Mouse (Mus musculus) thymus, adult 2 months (tissue): ENCODE results near the gene Pgm2. TPM values are rescaled to one million over a fixed set of nuclear protein-coding genes. Genes with fewer than 3 reads are reported as not detected.

Experiments used
- DNase-seq: peaks from one replicate; pipeline ENCODE4 v3.0.0; 2021
- H3K27ac ChIP-seq: fragments of 200-500 bp; 2 replicates; pipeline ENCODE4 v1.5.1; 2012; ENCODE audit warnings: low read length, control low read depth; ENCODE audit not compliant: control insufficient read depth, insufficient read depth
- H3K27me3 ChIP-seq: fragments of 200-500 bp; 2 replicates; pipeline ENCODE4 v1.6.1; 2012; ENCODE audit warnings: mild to moderate bottlenecking, low read length, moderate library complexity, mixed read lengths; ENCODE audit not compliant: control insufficient read depth, insufficient read depth
- H3K36me3 ChIP-seq: fragments of 200-500 bp; 2 replicates; pipeline ENCODE4 v1.6.1; 2012; ENCODE audit warnings: mild to moderate bottlenecking, low read length, moderate library complexity; ENCODE audit not compliant: control insufficient read depth, insufficient read depth
- H3K4me1 ChIP-seq: fragments of 200-500 bp; replicated peaks from 2 replicates; pipeline ENCODE4 v1.6.1; 2012; ENCODE audit warnings: low read length; ENCODE audit not compliant: control insufficient read depth, insufficient read depth
- H3K4me3 ChIP-seq: fragments of 200-500 bp; 2 replicates; pipeline ENCODE4 v1.5.1; 2012; ENCODE audit warnings: mild to moderate bottlenecking, low read length, control low read depth, moderate library complexity; ENCODE audit not compliant: control insufficient read depth, insufficient read depth
- CTCF ChIP-seq: fragments of 200-500 bp; IDR thresholded peaks from 2 replicates; pipeline ENCODE4 v1.5.1; 2012; ENCODE audit warnings: mild to moderate bottlenecking, control low read depth, low read length, moderate library complexity, borderline replicate concordance; ENCODE audit not compliant: control insufficient read depth, poor library complexity, insufficient read depth; ENCODE audit errors: extremely low read depth
- POLR2A ChIP-seq: fragments of 200-500 bp; IDR thresholded peaks from 2 replicates; pipeline ENCODE4 v1.6.1; 2012; ENCODE audit warnings: mild to moderate bottlenecking, low read length, control low read depth, moderate library complexity; ENCODE audit not compliant: control insufficient read depth, poor library complexity, insufficient read depth; ENCODE audit errors: extremely low read depth
- WGBS: fragments of 180-500 bp; shearing (Covaris S2); methylation state at CpG from one replicate; pipeline ENCODE4 v1.1.7; 2018; 5-methylcytosine and 5-hydroxymethylcytosine counted together
- polyA plus RNA-seq: library from polyadenylated mRNA; depleted of rRNA; stranded (reverse); fragments of >200 nt; gene quantifications from 2 replicates; pipeline ENCODE4 v1.2.3, GENCODE M21; 2012

Gene Pgm2
- polyA plus RNA-seq, 1 experiment: 10.5 TPM

GRCm38 (mm10) chr5:64085405-64085804, 7.3 kb upstream of the Pgm2 start:
- no peak for DNase-seq
- Histone ChIP-seq H3K27me3 (no peaks in the 10 kb centered on the region), H3K36me3 (no peaks in the 10 kb centered on the region), H3K4me1 (no peaks in the 10 kb centered on the region), H3K4me3 (no peak overlapping the region), H3K27ac (no peak overlapping the region)
- 98% methylated on average over 9 of the region's 9 CpGs for WGBS
- TF ChIP-seq CTCF: no peak
- TF ChIP-seq POLR2A: no peak

GRCm38 (mm10) chr5:64088740-64089139, 4.0 kb upstream of the Pgm2 start:
- no peak overlapping the region for H3K27ac ChIP-seq
- TF ChIP-seq POLR2A (no peak), CTCF (no peak)
- WGBS: 96% methylated on average over 9 of the region's 9 CpGs

GRCm38 (mm10) chr5:64093349-64093871, 660 bp downstream of the Pgm2 start:
- 17% methylated on average over 15 of the region's 15 CpGs for WGBS

More at GRCm38 (mm10) chr5:64088740-64089139, 4.0 kb upstream of the Pgm2 start:
- Histone ChIP-seq H3K4me3 (no peak overlapping the region), H3K36me3 (no peaks in the 10 kb centered on the region), H3K27me3 (no peaks in the 10 kb centered on the region), H3K4me1 (peaks cover 9% of the 10 kb centered on the region)
- no peak for DNase-seq

GRCm38 (mm10) chr5:64095342-64095993, 2.7 kb downstream of the Pgm2 start:
- WGBS: 72% methylated on average over 5 of the region's 5 CpGs

More at GRCm38 (mm10) chr5:64093349-64093871, 660 bp downstream of the Pgm2 start:
- TF ChIP-seq POLR2A (no peak), CTCF (no peak)
- no peaks in the 10 kb centered on the region for H3K27me3 ChIP-seq
- H3K4me1 ChIP-seq: peaks cover 20% of the 10 kb centered on the region
- H3K27ac ChIP-seq: no peak overlapping the region
- peak; percentile 6 for DNase-seq
- H3K36me3 ChIP-seq: no peaks in the 10 kb centered on the region
- peak overlapping the region; percentile 88 for H3K4me3 ChIP-seq

GRCm38 (mm10) chr5:64101993-64102716, 9.4 kb downstream of the Pgm2 start:
- no peak overlapping the region for H3K27ac ChIP-seq
- DNase-seq: no peak
- peaks cover 4% of the 10 kb centered on the region for H3K4me1 ChIP-seq
- TF ChIP-seq POLR2A (no peak), CTCF (no peak)
- no peaks in the 10 kb centered on the region for H3K36me3 ChIP-seq
- 58% methylated on average over 9 of the region's 9 CpGs for WGBS
- H3K27me3 ChIP-seq: no peaks in the 10 kb centered on the region
- no peak overlapping the region for H3K4me3 ChIP-seq

More at GRCm38 (mm10) chr5:64095342-64095993, 2.7 kb downstream of the Pgm2 start:
- Histone ChIP-seq H3K27me3 (no peaks in the 10 kb centered on the region), H3K4me3 (no peak overlapping the region), H3K4me1 (peaks cover 20% of the 10 kb centered on the region), H3K27ac (no peak overlapping the region), H3K36me3 (no peaks in the 10 kb centered on the region)
- no peak for DNase-seq
- TF ChIP-seq CTCF: no peak
- no peak for TF ChIP-seq POLR2A

- Histone ChIP-seq H3K27ac (no peak overlapping the region), H3K36me3 (no peaks in the 10 kb centered on the region), H3K4me3 (no peak overlapping the region), H3K4me1 (peaks cover 4% of the 10 kb centered on the region), H3K27me3 (no peaks in the 10 kb centered on the region)
- DNase-seq: peak; percentile 29
- no peak for TF ChIP-seq POLR2A
- 10% methylated on average over 7 of the region's 7 CpGs for WGBS
Measured at GRCm38 (mm10) chr5:64102717-64103075, 9.9 kb downstream of the Pgm2 start.
